Mouse (Mus musculus) colon, adult 2 months (tissue): Measurements from ENCODE around the gene Kmt5b. TPM values are rescaled to one million over a fixed set of nuclear protein-coding genes. Genes with fewer than 3 reads are reported as not detected.

Source experiments
- polyA plus RNA-seq: library from polyadenylated mRNA; depleted of rRNA; stranded (reverse); fragments of >200 nt; gene quantifications from 2 replicates; pipeline ENCODE4 v1.2.3, GENCODE M21; 2012; rRNA removed

Gene Kmt5b
- polyA plus RNA-seq: 12.8 and 13.2 TPM in 2 replicates

GRCm38 (mm10) chr19:3767276-3767780 is at the start of gene Kmt5b:
TSS of gene Kmt5b (plus strand) at chr19:3767421.

GRCm38 (mm10) chr19:3851502-3851962 is 84.3 kb downstream of the Kmt5b start, which contains the start of gene Chka:
TSS of gene Chka (plus strand) at chr19:3851773.

Other genes starting within 250 kb of the Kmt5b start
- gene Ppp6r3, start 191.7 kb upstream of the Kmt5b start, polyA plus RNA-seq: 50.4 and 63.8 TPM in 2 replicates
- 50.9 and 68.6 TPM in 2 replicates for gene Lrp5, start 80.9 kb upstream of the Kmt5b start, polyA plus RNA-seq
- gene 1810055G02Rik, start 59.1 kb upstream of the Kmt5b start, polyA plus RNA-seq: 62.2 and 67.7 TPM in 2 replicates
- gene Chka, start 84.4 kb downstream of the Kmt5b start, polyA plus RNA-seq: 35.3 and 37.1 TPM in 2 replicates
- gene Tcirg1, start 139.7 kb downstream of the Kmt5b start, polyA plus RNA-seq: 146 and 188 TPM in 2 replicates
- gene Ndufs8, start 145.4 kb downstream of the Kmt5b start, polyA plus RNA-seq: 279 and 336 TPM in 2 replicates
- gene Aldh3b1, start 162.4 kb downstream of the Kmt5b start, polyA plus RNA-seq: 14.9 and 17.0 TPM in 2 replicates
- gene Unc93b1, start 167.8 kb downstream of the Kmt5b start, polyA plus RNA-seq: 160 and 202 TPM in 2 replicates
- 0.15 and 0.35 TPM in 2 replicates for gene Aldh3b3, start 191.2 kb downstream of the Kmt5b start, polyA plus RNA-seq
- 14.5 and 14.7 TPM in 2 replicates for gene Aldh3b2, start 204.9 kb downstream of the Kmt5b start, polyA plus RNA-seq
- gene Acy3, start 219.1 kb downstream of the Kmt5b start, polyA plus RNA-seq: 55.2 and 55.9 TPM in 2 replicates
- not detected in 2 replicates for gene Tbx10, start 225.3 kb downstream of the Kmt5b start, polyA plus RNA-seq
- gene Nudt8, start 233.2 kb downstream of the Kmt5b start, polyA plus RNA-seq: 18.7 and 25.7 TPM in 2 replicates
- 2.1 and 2.5 TPM in 2 replicates for gene Gm49405, start 233.2 kb downstream of the Kmt5b start, polyA plus RNA-seq
- gene Doc2g, start 235.9 kb downstream of the Kmt5b start, polyA plus RNA-seq: 10.8 and 11.5 TPM in 2 replicates
- gene Ndufv1, start 245.4 kb downstream of the Kmt5b start, polyA plus RNA-seq: 185 and 192 TPM in 2 replicates